Mouse (Mus musculus): ENCODE data around the gene Kifap3.

GRCm38 (mm10) chr1:163840555-163840954 lies 61.2 kb downstream of the Kifap3 start:
- TF ChIP-seq EP300 (IDR thresholded peaks at IDR 0.05; ENCODE audit: low read depth) (no peak), CTCF (IDR thresholded peaks at IDR 0.05; ENCODE audit: low read depth) (no peak)
